Mouse (Mus musculus): ENCODE measurements around the gene Chrm1. TPM values are rescaled to one million over a fixed set of nuclear protein-coding genes. Genes with fewer than 3 reads are reported as not detected.
A peak's percentile ranks its signal among the peaks of the same experiment; 100 is the strongest.
"Not testable (repeated sequence)": the region's sequence is repeated elsewhere in the genome, so short reads cannot be mapped to it uniquely, and the experiment has no call there.

Chrm1 gene
- polyA plus RNA-seq, 1 experiment, result not detected

DNA sequence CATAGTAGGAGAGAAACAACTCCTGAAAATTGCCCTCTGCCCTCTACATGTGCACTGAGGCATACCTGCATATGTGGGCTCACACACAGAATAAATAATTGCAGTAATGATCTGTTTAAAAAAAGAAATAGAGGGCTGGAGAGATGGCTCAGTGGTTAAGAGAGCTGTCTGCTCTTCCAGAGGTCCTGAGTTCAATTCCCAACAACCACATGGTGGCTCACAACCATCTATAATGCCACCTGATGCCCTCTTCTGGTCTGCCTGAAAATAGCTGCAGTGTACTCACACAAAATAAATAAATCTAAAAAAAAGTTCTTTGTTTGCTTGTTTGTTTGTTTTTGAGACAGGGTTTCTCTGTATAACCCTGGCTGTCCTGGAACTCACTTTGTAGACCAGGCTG, 55.4 kb downstream of the Chrm1 start:
- not testable (repeated sequence) for H3K27ac ChIP-seq (replicated peaks; ENCODE audit: low read depth, low read length); H3K4me1 ChIP-seq (ENCODE audit: control insufficient read depth, insufficient read depth, insufficient read length, low read length); H3K4me3 ChIP-seq (ENCODE audit: insufficient read depth, low read depth, low read length)

DNA sequence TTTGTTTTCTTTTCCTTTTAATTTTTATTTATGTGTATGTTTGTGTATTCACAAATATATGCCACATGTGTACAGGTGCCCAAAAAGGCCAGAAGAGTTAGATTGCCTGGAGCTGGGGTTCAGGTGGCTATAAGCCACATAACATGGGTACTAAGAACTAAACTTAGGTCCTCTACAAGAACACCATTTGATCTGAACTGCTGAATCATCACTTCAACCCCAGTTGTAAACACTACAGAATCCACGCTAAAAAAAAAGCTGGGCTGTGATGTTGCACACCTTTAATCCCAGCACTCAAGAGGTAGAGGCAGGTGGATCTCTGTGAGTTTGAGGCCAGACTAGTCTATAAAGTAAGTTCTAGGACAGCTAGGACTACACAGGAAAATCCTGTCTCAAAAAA, 57.8 kb downstream of the Chrm1 start:
- Histone ChIP-seq H3K4me3 (ENCODE audit: insufficient read depth, low read depth, low read length) (no peak overlapping the region), H3K4me1 (ENCODE audit: control insufficient read depth, insufficient read depth, insufficient read length, low read length) (no peaks in the 10 kb centered on the region), H3K27ac (replicated peaks; ENCODE audit: low read depth, low read length) (no peak overlapping the region)

DNA sequence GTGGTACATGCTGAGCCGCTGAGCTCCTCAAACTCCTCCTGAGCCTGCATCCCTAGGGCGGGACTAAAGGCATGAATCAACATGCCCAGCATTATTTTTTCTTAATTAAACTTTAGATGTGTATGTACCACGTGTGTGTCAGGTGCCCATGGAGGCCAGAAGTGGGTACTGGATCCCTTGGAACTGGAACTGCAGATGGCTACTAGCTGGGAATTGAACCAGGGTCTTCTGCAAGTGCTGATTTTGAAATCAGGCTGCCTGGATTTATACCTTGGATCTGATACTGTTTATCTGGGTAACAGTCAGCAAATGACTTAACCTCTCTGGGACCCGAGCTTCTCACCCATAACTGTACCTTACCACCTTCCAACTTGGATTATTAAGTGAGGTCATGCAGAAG, 58.4 kb downstream of the Chrm1 start:
- Histone ChIP-seq H3K27ac (replicated peaks; ENCODE audit: low read depth, low read length) (no peak overlapping the region), H3K4me3 (ENCODE audit: insufficient read depth, low read depth, low read length) (no peak overlapping the region)

DNA sequence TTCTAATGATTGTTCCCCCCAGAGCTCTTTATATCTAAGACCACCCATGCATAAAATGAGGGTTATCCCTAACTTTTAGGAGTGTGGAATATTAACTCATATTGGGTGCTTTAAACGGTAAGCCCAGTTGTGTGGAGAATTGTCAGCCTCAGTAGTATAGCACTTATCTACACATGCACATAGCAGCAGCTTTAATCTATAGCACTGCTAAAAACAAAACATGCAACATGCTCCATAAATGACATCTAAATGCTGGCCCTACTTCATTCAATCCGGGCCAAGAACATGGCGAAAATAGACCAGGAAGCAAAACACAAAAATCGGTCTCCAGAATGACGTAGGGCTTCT, 58.9 kb downstream of the Chrm1 start:
- Histone ChIP-seq H3K27ac (replicated peaks; ENCODE audit: low read depth, low read length) (peak overlapping the region; percentile 79), H3K4me1 (ENCODE audit: control insufficient read depth, insufficient read depth, insufficient read length, low read length) (no peaks in the 10 kb centered on the region), H3K4me3 (ENCODE audit: insufficient read depth, low read depth, low read length) (peak overlapping the region; percentile 64)

More for the DNA sequence above, 58.4 kb downstream of the Chrm1 start:
- no peaks in the 10 kb centered on the region for H3K4me1 ChIP-seq (ENCODE audit: control insufficient read depth, insufficient read depth, insufficient read length, low read length)

DNA sequence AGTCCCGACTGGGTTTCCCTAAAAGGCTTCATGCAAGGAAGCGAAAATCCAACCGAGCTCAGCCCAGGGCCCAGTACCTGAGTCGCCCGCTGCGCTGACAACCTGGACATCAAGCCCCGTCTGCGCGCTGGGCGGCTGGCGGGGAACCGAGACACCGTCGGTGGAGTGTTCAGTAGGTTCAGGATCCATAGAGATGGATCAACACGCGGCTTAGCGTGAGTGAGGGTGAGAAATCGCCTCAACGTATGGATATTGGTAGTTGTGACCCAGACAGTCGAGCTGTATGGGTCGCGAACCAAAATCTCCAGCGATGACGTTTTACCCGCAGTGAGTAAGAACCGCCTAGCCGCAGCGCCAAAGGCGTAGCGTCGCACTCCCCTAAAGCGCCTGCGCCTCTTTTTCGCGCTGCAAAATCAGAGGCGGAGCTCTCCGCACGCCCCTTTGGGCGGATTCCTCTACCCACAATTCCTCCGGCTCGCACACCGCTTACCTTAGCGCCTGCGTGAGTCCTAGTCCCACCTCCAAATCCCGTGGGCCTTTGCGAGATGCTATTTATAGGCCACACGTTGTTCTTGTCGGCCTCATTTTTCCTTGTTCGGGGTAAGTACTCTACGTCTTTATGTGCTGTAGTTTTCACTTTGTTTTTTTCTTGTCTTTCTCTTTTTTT, 59.5 kb downstream of the Chrm1 start, which contains the start of gene Slc3a2:
Gene Slc3a2, minus strand, starts transcription at position 463 of the 667 bp plus-strand sequence.
- Histone ChIP-seq H3K4me1 (ENCODE audit: control insufficient read depth, insufficient read depth, insufficient read length, low read length) (no peaks in the 10 kb centered on the region), H3K4me3 (ENCODE audit: insufficient read depth, low read depth, low read length) (peak within 1 kb of the TSS; percentile 74), H3K27ac (replicated peaks; ENCODE audit: low read depth, low read length) (peak within 1 kb of the TSS; percentile 79)

DNA sequence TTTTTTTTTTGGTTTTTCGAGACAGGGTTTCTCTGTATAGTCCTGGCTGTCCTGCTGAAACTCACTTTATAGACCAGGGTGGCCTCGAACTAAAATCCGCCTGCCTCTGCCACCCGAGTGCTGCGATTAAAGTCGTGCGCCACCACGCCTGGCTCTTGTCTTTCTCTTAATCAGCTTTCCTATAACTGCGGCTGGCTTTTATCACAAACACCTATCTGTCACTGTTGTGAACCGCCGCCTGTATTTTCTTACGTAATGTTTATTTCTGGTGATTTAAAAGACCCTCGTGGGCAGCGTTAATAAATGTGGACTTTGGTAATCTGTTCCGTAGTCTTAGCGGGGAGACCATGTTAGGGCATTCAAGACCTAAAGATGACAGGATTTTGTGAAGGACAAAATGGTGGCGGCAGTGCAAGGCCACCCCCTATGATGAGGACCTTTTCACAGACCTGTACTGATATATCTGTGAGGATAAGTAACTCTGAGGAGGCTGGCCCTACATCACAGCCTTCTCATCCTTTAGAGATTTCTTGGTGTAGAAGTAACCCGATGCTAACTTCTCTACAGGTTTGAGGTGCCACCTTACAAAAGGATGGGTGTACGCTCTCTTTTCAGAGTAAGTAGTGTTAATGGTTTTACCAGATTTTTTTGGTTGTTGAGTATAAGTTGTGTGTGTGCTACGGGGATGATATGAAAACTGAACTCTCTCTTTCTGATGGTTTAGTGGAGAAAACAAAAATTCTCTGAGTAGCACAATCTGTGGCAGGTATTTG, 60.2 kb downstream of the Chrm1 start:
- Histone ChIP-seq H3K27ac (replicated peaks; ENCODE audit: low read depth, low read length) (peak overlapping the region; percentile 70), H3K4me3 (ENCODE audit: insufficient read depth, low read depth, low read length) (peak overlapping the region; percentile 74), H3K4me1 (ENCODE audit: control insufficient read depth, insufficient read depth, insufficient read length, low read length) (no peaks in the 10 kb centered on the region)

DNA sequence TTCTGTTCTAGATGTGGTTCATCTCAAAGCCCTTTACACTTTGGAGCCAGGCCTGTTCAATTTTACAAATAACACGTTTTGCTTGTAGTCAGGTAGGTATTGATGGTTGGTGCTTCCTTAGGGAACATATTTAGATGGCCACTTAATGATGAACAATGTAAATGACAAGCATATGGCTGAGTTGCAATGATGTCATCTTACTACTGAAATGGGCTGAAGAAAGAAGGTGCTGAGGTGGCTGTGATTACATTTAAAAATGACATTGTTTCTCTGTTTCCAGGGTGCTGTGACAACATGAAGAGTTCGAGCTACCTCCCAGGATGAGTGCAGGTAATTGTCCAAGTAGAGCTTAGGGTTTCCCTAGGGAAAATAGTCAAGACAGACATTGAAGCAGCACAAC, 60.8 kb downstream of the Chrm1 start:
- Histone ChIP-seq H3K4me3 (ENCODE audit: insufficient read depth, low read depth, low read length) (peak overlapping the region; percentile 23), H3K4me1 (ENCODE audit: control insufficient read depth, insufficient read depth, insufficient read length, low read length) (no peaks in the 10 kb centered on the region), H3K27ac (replicated peaks; ENCODE audit: low read depth, low read length) (no peak overlapping the region)

DNA sequence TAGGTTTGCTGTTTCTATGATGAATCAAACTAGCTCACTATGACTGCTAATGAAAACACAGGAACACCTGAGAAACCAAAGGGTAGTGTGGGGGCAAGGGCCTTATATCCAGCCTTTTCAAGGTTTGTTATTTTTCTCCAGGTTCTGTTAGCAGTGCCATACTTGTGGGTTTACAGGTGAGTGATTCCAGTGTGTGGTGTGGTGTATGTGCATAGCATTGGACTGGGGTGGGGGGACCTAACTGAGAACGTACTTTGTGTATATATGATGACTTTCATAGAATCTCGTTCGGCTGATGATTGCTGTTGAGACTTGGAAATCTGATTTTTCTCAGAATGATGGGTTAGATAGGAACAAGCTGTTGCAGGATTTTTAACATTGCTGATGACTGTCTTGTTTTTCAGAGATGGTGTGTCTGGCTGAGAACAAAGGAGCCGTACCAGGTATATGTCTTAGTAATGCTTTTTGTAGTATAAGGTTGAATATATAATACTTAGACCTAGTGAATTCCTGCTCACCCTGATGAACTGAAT, 61.6 kb downstream of the Chrm1 start:
- no peak overlapping the region for H3K27ac ChIP-seq (replicated peaks; ENCODE audit: low read depth, low read length)
- no peaks in the 10 kb centered on the region for H3K4me1 ChIP-seq (ENCODE audit: control insufficient read depth, insufficient read depth, insufficient read length, low read length)
- H3K4me3 ChIP-seq (ENCODE audit: insufficient read depth, low read depth, low read length), result no peak overlapping the region

DNA sequence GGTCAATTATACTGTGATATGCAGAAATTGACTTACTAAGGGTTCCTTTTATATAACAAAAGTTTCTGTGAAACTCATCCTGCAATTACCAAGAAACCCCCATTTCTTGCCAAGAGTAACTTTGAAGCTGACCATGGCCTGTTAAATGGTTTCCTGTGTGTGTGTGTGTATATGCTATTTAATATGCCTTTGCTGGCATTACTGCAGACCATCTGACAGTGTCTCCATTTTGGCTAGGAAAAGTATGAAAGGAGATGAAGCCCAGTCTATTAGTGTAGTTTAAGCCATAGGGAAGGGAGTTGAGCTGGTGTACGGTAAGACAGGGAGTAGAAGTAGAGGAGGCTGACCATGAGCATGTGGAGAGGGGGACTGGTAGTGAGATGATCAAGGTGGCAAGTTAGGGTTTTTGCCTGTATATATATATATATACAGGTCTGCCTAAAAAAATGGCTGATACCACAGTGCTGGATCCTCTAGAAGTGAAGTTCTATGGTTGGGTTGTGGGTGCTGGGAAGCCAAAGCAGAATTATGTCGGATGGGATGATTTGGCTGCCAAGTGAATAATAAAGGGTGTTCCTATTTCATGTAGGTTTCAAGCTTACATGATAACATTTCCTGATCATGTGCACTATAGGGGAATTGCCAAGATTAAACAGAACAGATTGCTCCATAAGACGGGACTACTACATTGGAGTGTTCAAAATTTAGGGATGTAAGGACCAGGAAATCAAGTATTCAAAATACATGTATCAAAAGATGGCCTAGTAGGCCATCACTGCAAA, 63.2 kb downstream of the Chrm1 start:
- Histone ChIP-seq H3K4me3 (ENCODE audit: insufficient read depth, low read depth, low read length) (no peak overlapping the region), H3K4me1 (ENCODE audit: control insufficient read depth, insufficient read depth, insufficient read length, low read length) (no peaks in the 10 kb centered on the region), H3K27ac (replicated peaks; ENCODE audit: low read depth, low read length) (no peak overlapping the region)

DNA sequence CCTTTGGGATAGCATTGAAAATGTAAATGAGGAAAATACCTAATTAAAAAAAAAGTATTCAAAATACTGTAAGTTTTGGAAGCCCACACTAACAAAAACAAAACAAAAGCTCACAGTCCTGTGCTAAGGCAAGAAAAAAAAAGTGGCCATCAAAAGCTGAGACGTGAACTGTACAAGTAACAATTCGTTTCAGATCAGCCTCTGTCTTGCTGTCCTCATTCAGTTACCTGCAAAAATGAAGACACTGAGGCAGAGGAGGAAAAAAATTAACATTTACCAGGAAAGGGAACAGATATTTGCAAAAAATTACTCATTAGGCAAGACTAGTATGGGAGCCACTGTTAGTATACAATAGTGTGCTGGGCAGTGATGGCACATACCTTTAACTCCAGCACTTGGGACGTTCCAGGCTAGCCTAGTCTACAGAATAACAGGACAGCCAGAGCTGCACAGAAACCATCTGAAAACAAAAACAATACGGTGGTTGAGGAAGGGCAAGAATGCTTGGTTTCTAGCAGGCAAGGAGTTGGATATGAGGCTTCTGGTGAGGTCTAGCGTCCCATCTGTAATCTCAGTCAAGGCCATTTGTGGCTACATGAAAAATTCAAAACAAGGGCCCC, 64.0 kb downstream of the Chrm1 start:
- H3K27ac ChIP-seq (replicated peaks; ENCODE audit: low read depth, low read length), result no peak overlapping the region
- H3K4me3 ChIP-seq (ENCODE audit: insufficient read depth, low read depth, low read length), result no peak overlapping the region
- H3K4me1 ChIP-seq (ENCODE audit: control insufficient read depth, insufficient read depth, insufficient read length, low read length), result no peaks in the 10 kb centered on the region

DNA sequence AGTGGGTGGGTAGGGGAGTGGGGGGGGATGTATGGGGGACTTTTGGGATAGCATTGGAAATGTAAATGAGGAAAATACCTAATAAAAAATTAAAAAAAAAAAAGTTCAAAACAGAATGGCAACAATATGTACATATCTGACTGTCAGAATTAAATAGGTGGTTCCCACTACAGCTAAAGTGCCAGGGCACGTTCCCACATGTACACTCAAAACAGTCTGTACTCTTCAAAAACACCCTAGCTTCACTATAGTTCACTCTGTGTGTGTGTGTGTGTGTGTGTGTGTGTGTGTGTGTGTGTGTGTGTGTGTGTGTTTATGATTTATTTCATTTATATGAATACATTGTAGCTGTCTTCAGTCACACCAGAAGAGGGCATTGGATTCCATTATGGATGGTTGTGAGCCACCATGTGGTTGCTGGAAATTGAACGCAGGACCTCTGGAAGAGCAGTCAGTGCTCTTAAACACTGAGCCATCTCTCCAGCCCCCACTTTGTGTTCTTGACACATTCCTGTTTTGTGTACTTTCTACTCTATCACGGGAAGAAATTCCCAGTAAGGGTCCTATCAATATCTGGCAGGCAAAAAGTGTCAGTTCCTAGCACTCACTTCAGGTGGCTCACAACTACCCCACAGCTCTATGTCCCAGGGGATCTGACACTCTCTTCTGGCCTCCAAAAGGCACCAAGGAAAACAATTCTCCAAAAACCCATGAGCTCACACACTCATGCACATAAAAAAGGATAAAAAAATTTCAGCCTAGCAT, 64.9 kb downstream of the Chrm1 start:
- H3K27ac ChIP-seq (replicated peaks; ENCODE audit: low read depth, low read length); H3K4me3 ChIP-seq (ENCODE audit: insufficient read depth, low read depth, low read length); H3K4me1 ChIP-seq (ENCODE audit: control insufficient read depth, insufficient read depth, insufficient read length, low read length): not testable (repeated sequence)

Other genes with a start within 250 kb of the Chrm1 start
- not detected in 2 replicates for gene Slc22a8, start 72.5 kb upstream of the Chrm1 start, polyA plus RNA-seq (2012; ENCODE audit: insufficient read depth, insufficient read length, missing spikeins)
- not detected in 2 replicates for gene Slc22a6, start 45.8 kb upstream of the Chrm1 start, polyA plus RNA-seq (2012; ENCODE audit: insufficient read depth, insufficient read length, missing spikeins)
- gene Slc3a2, start 59.6 kb downstream of the Chrm1 start, polyA plus RNA-seq (2012; ENCODE audit: insufficient read depth, insufficient read length, missing spikeins), result 32.8 and 41.0 TPM in 2 replicates
- gene Wdr74, start 72.0 kb downstream of the Chrm1 start, polyA plus RNA-seq (2012; ENCODE audit: insufficient read depth, insufficient read length, missing spikeins), result 28.2 and 31.8 TPM in 2 replicates
- gene 1700092M07Rik, start 76.9 kb downstream of the Chrm1 start, polyA plus RNA-seq (2012; ENCODE audit: insufficient read depth, insufficient read length, missing spikeins), result not detected in 2 replicates
- 30.7 and 43.6 TPM in 2 replicates for gene Stx5a, start 77.6 kb downstream of the Chrm1 start, polyA plus RNA-seq (2012; ENCODE audit: insufficient read depth, insufficient read length, missing spikeins)
- gene Nxf1, start 93.3 kb downstream of the Chrm1 start, polyA plus RNA-seq (2012; ENCODE audit: insufficient read depth, insufficient read length, missing spikeins), result 51.6 and 58.1 TPM in 2 replicates
- 140 and 154 TPM in 2 replicates for gene Tmem223, start 107.2 kb downstream of the Chrm1 start, polyA plus RNA-seq (2012; ENCODE audit: insufficient read depth, insufficient read length, missing spikeins)
- 34.0 and 34.8 TPM in 2 replicates for gene Tmem179b, start 110.7 kb downstream of the Chrm1 start, polyA plus RNA-seq (2012; ENCODE audit: insufficient read depth, insufficient read length, missing spikeins)
- gene Taf6l, start 122.6 kb downstream of the Chrm1 start, polyA plus RNA-seq (2012; ENCODE audit: insufficient read depth, insufficient read length, missing spikeins), result 4.2 and 8.6 TPM in 2 replicates
- 68.9 and 71.7 TPM in 2 replicates for gene Polr2g, start 134.8 kb downstream of the Chrm1 start, polyA plus RNA-seq (2012; ENCODE audit: insufficient read depth, insufficient read length, missing spikeins)
- gene Zbtb3, start 138.8 kb downstream of the Chrm1 start, polyA plus RNA-seq (2012; ENCODE audit: insufficient read depth, insufficient read length, missing spikeins), result 1.2 and 2.8 TPM in 2 replicates
- gene Ttc9c, start 155.5 kb downstream of the Chrm1 start, polyA plus RNA-seq (2012; ENCODE audit: insufficient read depth, insufficient read length, missing spikeins), result 27.1 and 28.9 TPM in 2 replicates
- gene Hnrnpul2, start 156.2 kb downstream of the Chrm1 start, polyA plus RNA-seq (2012; ENCODE audit: insufficient read depth, insufficient read length, missing spikeins), result 31.0 and 31.1 TPM in 2 replicates
- gene AC129217.1, start 166.0 kb downstream of the Chrm1 start, polyA plus RNA-seq (2012; ENCODE audit: insufficient read depth, insufficient read length, missing spikeins), result 17.2 and 39.8 TPM in 2 replicates
- gene Bscl2, start 173.7 kb downstream of the Chrm1 start, polyA plus RNA-seq (2012; ENCODE audit: insufficient read depth, insufficient read length, missing spikeins), result 212 and 233 TPM in 2 replicates
- gene Gng3, start 175.4 kb downstream of the Chrm1 start, polyA plus RNA-seq (2012; ENCODE audit: insufficient read depth, insufficient read length, missing spikeins), result not detected in 2 replicates
- 3.3 and 10.5 TPM in 2 replicates for gene Lrrn4cl, start 187.0 kb downstream of the Chrm1 start, polyA plus RNA-seq (2012; ENCODE audit: insufficient read depth, insufficient read length, missing spikeins)
- gene Ubxn1, start 207.7 kb downstream of the Chrm1 start, polyA plus RNA-seq (2012; ENCODE audit: insufficient read depth, insufficient read length, missing spikeins), result 188 and 228 TPM in 2 replicates
- gene Uqcc3, start 217.1 kb downstream of the Chrm1 start, polyA plus RNA-seq (2012; ENCODE audit: insufficient read depth, insufficient read length, missing spikeins), result 88.3 and 93.3 TPM in 2 replicates
- gene Lbhd1, start 219.9 kb downstream of the Chrm1 start, polyA plus RNA-seq (2012; ENCODE audit: insufficient read depth, insufficient read length, missing spikeins), result 11.9 and 20.2 TPM in 2 replicates
- gene Gm49403, start 220.1 kb downstream of the Chrm1 start, polyA plus RNA-seq (2012; ENCODE audit: insufficient read depth, insufficient read length, missing spikeins), result not detected in 2 replicates
- gene 1810009A15Rik, start 225.1 kb downstream of the Chrm1 start, polyA plus RNA-seq (2012; ENCODE audit: insufficient read depth, insufficient read length, missing spikeins), result 36.6 and 59.8 TPM in 2 replicates
- gene Gm49416, start 225.1 kb downstream of the Chrm1 start, polyA plus RNA-seq (2012; ENCODE audit: insufficient read depth, insufficient read length, missing spikeins), result 6.2 TPM in 1 of 2 replicates, not detected in the other
- gene Ints5, start 229.2 kb downstream of the Chrm1 start, polyA plus RNA-seq (2012; ENCODE audit: insufficient read depth, insufficient read length, missing spikeins), result 4.8 and 5.9 TPM in 2 replicates
- 49.7 and 56.8 TPM in 2 replicates for gene Ganab, start 234.3 kb downstream of the Chrm1 start, polyA plus RNA-seq (2012; ENCODE audit: insufficient read depth, insufficient read length, missing spikeins)

All from brown adipose tissue, adult 24 weeks (tissue).